Mouse (Mus musculus) spleen, adult 2 months (tissue): Measurements from ENCODE around the gene Tceal8.

Source experiments
- CTCF ChIP-seq: fragments of 200-500 bp; IDR thresholded peaks from 2 replicates; pipeline ENCODE4 v1.5.1; 2011; ENCODE audit warnings: mild to moderate bottlenecking, inconsistent platforms; ENCODE audit not compliant: insufficient read depth, insufficient read length, insufficient replicate concordance; ENCODE audit errors: extremely low read depth
- POLR2A ChIP-seq: fragments of 200-500 bp; IDR thresholded peaks from 2 replicates; pipeline ENCODE4 v1.6.1; 2011; ENCODE audit warnings: low read depth, low read length, inconsistent platforms

GRCm38 (mm10) chrX:136195193-136195944, 23.2 kb upstream of the Tceal8 start:
- no peak for TF ChIP-seq POLR2A
- TF ChIP-seq CTCF: no peak
